Mouse (Mus musculus) CH12F3 (cell line): ENCODE results near the gene Zfp174.
"Not testable (repeated sequence)": the region's sequence is repeated elsewhere in the genome, so short reads cannot be mapped to it uniquely, and the experiment has no call there.

Experiments
- in situ Hi-C: fragments of 300-500 bp; cut with MboI; formaldehyde crosslinking; loops from 2 replicates; pipeline ENCODE4 v1.14.3; 2020; ENCODE audit warnings: low sequenced_read_pairs

The Zfp174 gene

DNA sequence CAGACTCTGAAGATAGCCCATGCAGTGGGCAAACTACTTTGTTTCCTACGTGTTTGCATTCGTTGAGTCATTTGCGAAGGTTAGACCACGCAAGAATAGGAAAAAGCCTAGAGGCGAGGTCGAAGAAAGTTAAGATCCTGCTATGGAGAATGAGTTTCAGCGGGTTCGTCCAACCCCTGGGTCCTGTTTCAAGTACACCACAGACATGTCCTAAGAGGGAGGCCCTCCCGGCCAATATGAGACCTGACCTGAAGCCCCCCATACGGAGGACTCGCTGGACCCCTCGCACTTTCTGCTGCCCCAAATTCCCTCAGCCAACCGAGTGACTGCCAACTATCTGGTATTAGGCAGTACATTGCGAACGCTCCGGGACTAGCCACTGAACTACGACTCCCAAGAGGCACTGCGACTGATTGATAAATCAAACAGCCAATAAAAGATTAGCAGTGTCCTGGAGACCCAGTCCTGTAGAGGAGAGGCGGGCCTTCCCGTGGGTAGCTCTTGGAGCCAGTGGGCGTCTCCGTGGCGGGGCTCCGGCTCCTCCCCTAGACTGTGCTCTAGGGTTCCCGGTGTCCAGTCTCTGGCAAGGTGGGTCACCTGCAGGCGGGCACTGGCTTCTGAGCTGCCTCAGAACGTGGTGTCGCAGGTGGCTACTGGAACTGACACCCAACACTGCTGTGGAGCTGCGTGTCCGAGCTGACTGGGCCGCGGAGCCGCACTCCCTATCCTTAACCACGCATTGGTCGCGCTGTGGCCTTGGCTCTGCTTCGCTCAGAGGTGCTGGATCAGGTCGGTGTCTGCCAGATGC lies at the start of gene Zfp174:
TSS of gene Zfp174 (plus strand) at position 558 of the 808 bp plus-strand sequence.
- in situ Hi-C loops: no loop called here

DNA sequence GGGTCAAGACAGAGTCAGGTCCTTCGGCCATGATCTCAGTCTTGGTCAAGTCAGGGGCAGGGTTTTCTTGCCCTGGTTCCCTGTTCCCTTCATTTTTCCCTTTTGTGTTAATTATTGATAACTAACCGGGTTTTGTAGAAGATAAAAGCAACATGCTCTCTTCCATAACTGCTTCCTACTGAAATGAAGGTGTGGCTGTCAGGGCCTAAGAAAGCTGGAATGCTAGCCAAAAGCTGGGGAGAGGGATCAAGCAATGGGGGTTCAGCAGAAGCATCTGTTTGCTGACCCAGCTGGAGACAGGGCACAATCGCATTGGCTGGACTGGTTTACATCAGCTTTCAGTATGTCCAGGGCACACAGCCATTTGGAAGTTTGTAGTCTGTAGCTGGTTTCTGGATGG lies 38.9 kb upstream of the Zfp174 start:
- in situ Hi-C loops: no loop called here

DNA sequence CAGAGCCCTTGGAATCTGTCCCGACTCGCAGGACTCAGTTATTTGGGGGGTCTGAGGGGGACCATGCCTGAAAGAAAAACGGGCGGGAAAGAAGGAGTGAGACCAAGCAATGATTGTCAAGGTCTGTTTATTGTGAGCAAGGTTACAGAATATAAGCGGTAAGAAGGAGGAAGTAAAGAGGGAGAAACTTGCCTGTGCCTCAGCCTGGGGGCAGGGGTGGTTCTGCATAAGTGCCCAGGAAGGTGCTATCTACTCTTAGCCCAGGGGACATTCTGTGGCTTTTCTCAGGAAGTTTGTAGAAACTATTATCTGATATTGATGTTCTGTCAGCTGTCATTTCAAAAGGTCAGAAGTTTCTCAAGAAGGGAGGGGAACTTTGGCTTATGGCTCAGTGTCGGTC lies 32.4 kb upstream of the Zfp174 start:
- in situ Hi-C loops: not testable (repeated sequence)

DNA sequence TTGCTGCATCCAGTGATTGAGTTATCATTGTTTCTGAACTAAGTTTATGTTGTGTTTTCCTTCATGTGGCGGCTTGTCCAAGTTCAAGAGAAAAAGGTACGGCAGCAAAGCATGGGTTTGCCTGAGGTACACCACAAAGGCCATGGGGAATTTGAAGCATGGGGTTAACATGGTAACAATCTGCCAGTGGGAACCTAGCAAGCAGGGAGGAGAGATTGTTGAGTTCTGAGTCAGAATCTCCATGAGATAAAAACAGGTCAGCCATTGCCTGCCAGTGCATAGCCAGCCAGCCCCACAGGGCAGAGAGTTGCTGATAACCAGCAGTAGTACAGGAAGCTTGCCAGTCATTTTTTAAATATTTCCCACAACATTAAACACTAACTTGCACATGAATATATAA lies 26.9 kb upstream of the Zfp174 start:
- in situ Hi-C loops: no loop called here

DNA sequence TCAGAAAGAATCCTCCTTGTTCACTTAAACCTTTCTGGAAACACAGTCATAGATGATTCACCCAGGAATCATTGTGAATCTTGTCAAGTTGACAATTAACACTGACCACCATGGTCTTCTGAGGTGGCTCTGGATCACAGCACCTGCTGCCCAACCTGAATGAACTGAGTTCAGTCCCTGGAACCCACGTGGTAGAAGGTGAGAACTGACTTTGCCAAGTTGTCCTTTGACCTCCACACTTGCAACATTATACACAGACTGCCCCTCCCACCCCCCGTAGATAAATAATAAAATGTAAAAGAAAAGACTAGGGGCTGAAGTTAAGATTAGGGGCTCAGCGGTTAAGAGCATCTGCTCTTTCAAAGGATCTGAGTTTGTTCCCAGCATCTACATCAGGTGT lies 19.0 kb upstream of the Zfp174 start:
- in situ Hi-C loops: no loop called here

DNA sequence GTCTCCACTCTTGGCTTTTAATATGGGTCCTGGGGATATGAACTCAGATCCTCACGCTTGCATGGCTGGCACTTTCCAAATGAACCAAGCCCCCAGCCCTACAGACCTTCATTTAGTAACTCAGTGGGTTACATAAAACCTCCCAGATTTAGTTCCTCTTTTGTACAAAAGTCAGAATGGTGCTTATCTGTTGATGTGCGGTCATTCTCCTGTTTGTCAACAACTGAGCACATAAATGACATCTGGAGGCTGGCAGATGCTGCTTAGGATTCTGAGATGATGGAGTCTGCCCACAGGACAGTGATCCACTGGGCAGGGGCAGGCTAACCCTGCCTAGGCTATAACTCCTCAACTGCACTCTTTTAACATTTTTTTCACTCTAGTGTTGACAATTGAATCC lies 17.3 kb upstream of the Zfp174 start:
- in situ Hi-C loops: no loop called here

DNA sequence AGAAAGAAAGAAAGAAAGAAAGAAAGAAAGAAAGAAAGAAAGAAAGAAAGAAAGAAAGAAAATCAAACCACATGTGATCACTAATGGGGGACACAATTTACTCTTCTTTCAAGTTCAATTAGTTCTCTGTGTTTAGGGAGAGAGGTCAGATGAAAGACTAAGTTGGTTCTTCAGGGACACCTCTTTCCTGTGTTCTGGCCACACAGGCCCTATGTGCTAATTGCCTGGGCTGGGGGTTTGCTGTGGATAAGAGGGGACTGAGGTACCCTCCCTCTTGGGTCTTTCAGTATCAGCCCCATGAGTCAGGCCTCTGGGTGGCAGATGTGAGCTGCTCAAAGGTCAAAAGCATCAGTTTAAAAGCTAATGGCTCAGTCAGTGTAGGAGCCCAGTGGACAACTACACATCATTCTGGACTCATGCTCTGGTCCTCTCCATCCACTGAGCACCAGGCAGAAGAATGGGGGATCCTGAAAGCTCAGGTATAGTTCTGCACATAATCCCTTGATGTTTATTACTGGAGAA lies 16.4 kb upstream of the Zfp174 start, which contains the start of gene Olfr15:
TSS of gene Olfr15 (plus strand) at position 291 of the 522 bp plus-strand sequence.
- in situ Hi-C loops: no loop called here

DNA sequence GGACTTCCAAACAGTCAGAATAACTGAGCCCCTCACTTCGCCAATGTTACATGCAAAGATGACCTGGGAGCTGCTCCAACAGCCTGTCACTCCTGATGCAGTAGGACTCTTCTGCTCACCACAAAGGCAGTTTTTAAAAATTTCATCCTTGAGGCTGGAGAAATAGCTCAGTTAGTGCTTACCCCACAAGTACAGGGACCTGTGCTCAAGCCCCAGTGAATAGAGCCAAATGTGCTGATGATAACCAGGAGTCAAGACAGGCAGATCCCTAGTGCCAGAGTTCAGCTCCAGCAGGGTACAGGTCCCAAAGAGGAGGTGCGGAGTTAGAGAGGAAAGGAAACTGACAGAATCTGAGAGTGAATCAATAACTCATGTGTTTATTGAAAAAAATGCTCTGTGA lies 11.6 kb upstream of the Zfp174 start:
- in situ Hi-C loops: no loop called here

DNA sequence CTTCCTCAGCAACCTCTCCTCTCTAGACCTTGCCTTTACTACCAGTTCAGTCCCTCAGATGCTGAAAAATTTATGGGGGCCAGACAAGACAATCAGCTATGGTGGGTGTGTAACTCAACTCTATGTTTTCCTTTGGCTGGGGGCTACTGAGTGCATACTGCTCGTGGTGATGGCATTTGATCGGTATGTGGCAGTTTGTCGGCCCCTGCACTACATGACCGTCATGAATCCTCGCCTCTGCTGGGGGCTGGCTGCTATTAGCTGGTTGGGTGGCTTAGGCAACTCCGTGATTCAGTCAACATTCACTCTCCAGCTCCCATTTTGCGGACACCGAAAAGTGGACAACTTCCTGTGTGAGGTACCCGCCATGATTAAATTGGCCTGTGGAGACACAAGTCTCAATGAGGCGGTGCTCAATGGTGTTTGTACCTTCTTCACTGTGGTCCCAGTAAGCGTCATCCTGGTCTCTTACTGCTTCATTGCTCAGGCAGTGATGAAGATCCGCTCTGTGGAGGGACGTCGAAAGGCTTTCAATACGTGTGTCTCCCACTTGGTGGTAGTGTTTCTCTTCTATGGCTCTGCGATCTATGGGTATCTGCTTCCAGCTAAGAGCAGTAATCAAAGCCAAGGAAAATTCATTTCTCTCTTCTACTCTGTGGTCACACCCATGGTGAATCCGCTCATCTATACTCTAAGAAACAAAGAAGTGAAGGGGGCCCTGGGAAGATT lies 7.7 kb upstream of the Zfp174 start:
- in situ Hi-C loops: no loop called here

DNA sequence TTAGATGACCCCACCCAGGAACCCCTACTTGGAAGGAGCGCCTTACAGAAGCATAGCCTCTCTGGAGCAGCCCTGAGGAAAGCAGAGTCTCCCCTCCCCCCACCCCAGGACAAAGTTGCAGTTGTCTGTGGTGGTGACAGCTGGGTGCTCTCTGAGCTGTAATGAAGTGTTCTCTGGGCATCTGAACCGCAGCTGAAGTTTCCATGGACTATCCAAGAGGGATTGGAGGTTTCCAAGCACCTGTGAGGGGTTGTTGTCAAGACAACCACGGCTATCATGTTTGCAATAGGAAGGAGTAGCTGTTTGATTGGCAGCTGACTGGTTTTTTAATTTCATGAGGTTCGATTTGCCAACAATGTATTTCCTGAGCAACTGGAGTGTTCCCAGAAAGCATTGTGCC lies 4.1 kb upstream of the Zfp174 start:
- in situ Hi-C loops: no loop called here

DNA sequence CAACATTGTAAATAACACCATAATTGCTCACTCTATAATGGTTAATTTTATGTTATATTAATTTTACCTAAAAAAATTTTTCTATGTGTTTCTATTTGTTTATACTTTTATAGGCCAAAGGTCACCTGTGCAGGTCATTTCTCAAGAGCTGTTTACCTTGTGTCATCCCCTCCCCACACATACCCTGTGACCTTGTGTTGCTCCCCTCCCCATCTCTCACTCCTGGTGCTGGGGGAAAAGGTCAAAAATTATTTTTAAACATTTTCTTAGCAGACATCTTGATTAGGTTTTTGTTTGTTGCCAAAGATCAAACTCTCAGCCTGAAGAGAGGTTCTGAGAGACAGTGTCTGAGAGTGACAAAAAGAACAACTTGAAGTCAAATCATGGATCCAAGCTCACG lies 3.3 kb upstream of the Zfp174 start:
- in situ Hi-C loops: no loop called here

DNA sequence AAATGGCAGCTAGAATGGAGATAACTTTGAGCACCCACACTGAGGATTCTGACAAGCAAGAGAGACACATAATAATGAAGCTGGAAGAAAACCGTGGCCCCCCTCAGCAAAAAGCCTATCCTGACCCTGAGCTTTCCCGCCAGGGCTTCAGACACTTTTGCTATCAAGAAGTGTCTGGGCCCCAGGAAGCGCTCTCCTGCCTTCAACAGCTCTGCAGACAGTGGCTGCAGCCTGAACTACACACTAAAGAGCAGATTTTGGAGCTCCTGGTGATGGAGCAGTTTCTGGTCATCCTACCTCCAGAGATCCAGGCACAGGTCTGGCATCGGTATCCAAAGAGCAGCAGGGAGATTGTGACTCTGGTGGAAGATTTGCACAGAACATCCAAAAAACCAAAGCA lies 803 bp downstream of the Zfp174 start:
- in situ Hi-C loops: no loop called here

DNA sequence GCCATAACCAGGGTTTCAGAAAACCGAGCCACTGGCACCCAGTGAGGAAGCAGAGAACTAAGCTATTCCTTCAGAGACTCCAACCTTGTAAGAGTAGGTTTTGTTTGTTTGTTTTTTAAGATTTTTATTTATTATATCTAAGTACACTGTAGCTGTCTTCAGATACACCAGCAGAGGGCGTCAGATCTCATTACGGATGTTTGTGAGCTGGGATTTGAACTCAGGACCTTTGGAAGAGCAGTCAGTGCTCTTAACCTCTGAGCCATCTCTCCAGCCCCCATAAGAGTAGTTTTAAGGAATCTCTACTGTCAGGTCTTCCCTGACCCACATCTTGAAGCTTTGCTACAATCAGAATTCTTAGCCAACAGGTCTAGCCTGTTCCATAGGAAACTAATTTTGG lies 1.3 kb downstream of the Zfp174 start:
- in situ Hi-C loops: no loop called here

DNA sequence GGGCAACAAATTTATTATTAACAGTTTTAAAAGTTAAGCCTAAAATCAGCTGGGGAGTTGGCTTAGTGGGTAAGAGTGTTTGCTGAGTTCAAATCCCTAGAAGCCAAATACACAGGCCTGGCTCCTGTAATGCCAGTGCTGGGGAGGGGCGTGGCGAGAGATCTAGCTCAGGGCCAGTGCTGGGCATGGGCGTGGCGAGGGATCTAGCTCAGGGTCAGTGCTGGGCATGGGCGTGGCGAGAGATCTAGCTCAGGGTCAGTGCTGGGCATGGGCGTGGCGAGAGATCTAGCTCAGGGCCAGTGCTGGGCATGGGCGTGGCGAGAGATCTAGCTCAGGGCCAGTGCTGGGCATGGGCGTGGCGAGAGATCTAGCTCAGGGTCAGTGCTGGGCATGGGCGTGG lies 4.2 kb downstream of the Zfp174 start:
- in situ Hi-C loops: not testable (repeated sequence)

DNA sequence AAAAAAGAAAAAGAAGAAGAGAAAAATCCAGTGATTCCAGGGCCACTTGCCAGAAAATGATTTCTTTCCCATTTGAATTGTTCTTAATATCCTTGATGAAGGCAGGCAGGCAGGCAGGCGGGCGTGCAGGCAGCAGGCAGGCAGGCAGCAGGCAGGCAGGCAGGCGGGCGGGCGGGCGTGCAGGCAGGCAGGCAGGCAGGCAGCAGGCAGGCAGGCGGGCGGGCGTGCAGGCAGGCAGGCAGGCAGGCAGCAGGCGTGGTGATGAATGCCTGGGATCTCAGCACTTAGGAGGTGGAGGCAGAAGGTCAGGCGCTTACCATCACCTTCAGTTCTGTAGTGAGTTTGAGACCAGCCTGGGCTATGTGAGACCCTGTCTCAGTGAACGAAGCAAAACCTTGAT lies 5.5 kb downstream of the Zfp174 start:
- in situ Hi-C loops: no loop called here

DNA sequence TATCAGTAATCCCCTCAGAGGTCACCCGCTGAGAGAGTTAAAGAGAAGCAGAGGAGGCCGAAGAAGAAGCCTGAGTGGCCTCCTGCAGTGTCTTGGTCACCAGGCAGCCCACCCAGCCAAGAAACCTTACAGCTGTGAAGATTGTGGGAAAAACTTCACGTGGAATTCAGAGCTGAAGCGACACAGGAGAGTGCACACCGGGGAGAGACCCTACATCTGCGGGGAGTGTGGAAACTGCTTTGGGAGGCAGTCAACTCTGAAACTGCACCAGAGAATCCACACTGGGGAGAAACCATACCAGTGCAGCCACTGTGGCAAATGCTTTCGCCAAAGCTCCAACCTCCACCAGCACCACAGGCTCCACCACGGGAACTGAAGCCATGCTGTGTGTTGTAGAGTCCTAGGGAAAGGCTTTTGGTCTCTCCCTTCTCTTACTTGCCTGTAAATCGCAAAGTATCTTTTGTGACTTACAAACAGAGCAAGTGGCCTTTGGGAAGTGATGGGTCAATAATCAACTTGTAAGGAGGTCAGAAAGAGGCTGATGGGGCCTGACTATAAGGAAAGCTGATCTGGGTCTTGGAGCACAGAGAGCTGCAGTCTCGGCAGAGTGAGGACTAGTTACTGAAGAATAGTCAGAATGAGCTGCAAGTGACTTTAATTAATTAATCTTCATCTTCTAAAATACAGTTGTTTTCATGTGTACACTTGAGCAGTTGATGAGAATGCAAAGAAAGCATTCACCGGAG lies 7.5 kb downstream of the Zfp174 start:
- in situ Hi-C loops: no loop called here

DNA sequence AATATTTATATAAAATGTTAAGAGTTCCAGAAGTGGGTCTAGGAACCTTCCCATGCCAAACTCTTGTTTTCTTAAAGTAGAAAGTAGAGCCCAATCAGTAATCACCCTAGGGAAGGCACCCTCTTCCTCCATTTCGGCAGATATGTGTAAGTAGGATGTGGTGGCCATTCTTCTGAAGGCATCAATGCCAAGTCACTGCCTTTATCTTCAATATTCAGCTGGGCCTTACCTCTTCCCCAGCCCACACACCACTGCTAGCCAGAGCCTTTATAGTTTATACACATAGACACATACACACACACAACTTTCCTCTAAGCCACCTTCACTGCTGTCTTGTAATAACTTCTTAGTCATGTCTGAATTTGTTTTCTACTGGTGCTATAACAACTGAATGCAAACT lies 8.7 kb downstream of the Zfp174 start:
- in situ Hi-C loops: no loop called here

DNA sequence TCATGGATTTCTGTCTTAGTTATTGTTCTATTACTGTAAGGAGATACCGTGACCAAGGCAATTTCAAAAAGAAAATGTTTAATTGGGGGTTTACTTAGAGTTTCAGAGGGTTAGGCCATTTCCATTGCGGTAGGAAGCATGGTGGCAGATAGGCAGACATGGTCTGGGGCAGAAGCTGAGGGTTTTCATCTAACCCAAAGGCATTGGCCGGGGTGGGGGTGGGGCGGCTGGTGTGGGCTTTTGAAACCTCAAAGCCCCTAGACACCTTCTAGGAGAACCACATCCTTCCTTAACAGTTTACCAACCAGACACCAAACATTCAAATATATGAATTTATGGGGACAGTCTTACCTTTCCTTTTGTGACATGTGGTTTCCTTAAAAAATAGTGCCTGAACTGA lies 12.2 kb downstream of the Zfp174 start:
- in situ Hi-C loops: no loop called here

DNA sequence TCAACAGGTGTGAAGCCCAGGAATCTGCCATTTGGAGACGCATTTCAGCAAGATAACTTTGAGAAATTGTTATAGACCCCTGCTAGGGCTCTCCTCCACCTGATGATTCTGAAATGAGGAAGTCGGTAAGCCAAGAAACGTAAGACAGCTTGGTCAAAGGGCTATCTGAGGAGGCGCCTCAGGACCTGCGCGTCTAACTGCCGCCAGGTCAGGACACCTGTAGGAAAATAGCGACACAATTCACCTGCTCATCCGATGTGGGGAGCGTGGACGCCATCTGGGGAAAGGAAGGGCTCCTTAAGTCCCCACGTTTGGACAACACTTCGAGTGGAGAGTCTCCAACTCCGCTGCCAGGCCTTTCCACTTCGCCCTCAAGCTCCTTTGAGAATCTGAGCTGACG lies 24.7 kb downstream of the Zfp174 start:
- in situ Hi-C loops: no loop called here

DNA sequence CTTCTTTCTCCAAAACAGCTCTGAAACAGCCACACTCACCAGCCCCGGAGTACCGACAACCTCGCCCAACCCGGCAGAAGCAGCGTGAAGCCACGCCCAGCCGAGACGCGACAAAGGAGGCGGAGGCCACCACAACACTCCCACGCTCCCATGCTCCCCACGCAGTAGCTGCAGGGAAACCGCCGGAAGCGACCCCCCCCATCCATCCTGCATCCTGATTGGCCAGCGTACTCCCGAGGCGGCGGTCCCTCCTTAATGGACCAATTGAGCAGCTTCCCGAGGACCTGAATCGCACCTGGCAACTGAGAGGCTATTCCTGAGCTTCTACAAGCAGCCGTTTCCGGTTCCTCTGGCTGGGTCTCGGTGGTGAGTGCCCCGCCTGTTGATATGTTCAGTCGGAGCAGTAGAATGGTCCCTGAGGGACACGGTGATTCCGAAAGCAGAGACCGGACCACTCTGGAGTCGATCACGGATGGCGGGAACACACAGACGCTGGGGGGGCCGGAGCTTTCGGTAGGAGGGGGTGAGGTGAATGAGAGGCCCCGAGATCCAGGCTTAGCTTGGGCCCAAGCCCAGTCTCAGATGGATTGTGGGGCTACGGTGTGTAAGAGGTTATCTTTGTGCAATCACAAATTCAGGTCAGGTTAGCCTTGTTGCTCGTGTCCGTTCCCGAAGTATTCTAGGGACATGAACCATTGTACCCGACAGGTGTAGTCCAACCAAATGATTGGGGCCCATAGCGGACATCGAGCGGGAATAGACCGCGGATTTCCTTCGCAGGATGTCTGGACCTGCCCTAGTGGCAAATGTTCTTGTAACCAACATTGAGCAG lies 25.4 kb downstream of the Zfp174 start, which contains the start of gene Naa60:
TSS of gene Naa60 (plus strand) at position 160 of the 832 bp plus-strand sequence.
- in situ Hi-C loops: no loop called here
